Mouse (Mus musculus): ENCODE results near the gene Chst7.

The Chst7 gene

DNA sequence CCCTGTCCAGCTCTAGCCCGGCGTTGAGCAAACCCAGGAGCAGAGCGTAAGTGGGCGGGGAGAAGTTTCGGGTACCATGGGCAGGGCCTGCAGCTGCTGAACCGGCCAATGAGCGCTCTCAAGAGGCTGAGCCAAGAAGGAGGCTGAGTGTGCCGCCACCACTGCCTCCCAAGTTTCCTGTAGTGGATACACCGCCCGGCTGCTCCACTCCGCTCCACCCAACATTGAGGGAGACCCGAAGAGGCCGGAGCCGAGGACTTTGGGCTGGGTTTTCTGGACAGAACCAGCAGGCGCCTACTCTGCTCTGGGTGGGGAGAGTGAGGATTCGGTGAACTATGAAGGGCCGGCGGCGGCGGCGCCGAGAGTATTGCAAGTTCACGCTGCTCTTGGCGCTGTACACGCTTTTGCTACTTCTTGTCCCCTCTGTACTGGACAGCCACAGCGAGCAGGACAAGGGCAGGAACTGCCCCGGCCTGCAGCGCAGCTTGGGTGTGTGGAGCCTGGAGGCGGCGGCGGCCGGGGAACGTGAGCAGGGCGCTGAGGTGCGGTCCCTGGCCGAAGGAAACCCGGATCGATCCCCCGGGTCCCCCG is at the start of gene Chst7:
Chst7 (plus strand) TSS at position 180 of the 591 bp plus-strand sequence.
- peak; percentile 87 for DNase-seq

- no peak for DNase-seq
Observed at GRCm38 (mm10) chrX:20012211-20012610, 47.1 kb upstream of the Chst7 start.

GRCm38 (mm10) chrX:20020942-20021341 is 38.4 kb upstream of the Chst7 start:
- DNase-seq, result peak; percentile 20

DNA sequence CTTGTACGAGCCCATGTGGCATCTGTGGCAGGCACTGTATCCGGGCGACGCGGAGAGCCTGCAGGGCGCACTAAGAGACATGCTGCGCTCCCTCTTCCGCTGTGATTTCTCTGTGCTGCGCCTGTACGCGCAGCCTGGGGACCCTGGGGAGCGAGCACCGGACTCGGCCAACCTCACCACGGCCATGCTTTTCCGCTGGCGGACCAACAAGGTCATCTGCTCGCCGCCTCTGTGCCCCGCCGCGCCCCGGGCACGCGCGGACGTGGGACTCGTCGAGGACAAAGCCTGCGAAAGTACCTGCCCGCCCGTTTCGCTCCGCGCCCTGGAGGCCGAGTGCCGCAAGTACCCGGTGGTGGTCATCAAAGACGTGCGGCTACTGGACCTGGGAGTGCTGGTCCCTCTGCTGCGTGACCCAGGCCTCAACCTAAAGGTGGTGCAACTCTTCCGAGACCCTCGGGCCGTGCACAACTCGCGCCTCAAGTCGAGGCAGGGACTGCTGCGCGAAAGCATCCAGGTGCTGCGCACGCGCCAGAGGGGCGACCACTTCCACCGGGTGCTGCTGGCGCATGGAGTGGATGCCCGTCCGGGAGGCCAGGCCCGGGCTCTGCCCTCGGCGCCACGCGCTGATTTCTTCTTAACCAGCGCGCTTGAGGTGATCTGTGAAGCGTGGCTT is 872 bp downstream of the Chst7 start:
- DNase-seq, result peak; percentile 17

DNA sequence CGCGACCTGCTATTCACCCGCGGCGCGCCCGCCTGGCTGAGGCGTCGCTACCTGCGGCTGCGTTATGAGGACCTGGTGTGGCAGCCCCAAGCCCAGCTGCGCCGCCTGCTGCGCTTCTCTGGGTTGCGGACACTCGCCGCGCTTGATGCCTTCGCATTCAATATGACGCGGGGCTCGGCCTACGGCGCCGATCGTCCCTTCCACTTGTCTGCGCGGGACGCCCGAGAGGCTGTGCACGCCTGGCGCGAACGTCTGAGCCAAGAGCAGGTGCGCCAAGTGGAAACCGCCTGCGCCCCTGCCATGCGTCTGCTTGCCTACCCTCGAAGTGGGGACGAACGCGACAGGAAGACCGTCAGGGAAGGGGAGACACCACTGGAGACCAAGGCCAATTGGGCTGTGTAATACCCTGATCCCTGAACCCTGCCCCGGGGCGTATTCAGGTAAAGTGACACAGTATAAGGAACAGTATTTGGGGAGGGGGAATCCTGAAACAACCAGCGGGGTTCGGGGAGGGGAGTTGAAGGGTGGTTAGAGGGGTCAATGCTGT is 1.5 kb downstream of the Chst7 start:
- no peak for DNase-seq

DNA sequence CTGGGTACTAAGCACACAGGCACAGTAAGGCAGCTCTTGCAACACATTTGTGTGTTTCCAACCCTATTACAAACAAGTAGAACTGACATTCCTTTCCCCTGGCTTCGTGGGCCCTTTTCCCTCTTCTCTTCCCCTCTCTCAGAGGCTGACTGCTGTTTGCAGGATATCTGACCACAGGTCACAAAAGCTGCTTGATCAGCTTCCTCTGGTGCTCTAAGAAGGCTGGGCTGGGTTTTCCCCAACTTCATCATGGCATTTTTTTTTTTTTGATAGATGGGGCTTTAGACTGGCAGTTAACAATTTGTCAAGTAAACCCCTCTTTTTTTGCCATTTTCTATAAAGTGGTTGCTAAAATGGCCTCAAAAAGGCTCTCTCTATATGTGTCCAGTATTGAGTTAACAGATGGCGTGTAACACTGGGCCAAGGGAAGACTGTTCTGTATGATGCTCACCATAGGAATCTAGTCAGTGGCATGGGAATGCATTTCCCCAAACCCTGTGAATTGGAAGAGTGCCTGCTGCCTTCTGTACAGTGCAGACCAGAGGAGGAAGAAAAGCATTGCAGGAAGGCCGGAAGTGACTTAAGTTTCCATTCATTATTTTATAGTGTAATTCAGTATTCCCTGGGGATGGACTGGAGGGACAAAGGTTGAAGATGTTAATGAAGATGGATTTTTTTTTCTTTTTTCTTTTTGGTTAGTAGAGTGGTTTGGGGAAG is 2.6 kb downstream of the Chst7 start:
- no peak for DNase-seq

DNA sequence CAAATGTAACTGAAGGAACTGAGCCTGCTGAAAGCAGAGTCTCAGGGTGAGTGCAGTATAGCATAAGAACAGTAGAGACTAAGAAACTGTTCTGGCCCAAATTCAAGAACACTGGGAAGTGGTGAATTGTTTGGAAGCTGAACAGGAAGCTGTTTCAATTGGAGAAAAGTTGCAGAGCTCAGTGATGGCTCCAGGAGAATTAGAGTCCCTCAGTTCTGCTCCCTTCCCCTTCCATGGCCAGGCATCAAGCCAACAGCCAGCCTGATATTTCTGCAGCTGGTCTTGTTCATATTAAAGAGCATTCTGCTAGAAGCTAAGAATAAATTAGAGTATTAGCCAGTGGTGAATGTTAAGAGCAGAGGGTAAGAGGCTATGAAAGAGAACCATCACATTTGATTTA is 7.3 kb downstream of the Chst7 start:
- DNase-seq, result peak; percentile 3

GRCm38 (mm10) chrX:20070196-20070595 is 10.8 kb downstream of the Chst7 start:
- no peak for DNase-seq

DNA sequence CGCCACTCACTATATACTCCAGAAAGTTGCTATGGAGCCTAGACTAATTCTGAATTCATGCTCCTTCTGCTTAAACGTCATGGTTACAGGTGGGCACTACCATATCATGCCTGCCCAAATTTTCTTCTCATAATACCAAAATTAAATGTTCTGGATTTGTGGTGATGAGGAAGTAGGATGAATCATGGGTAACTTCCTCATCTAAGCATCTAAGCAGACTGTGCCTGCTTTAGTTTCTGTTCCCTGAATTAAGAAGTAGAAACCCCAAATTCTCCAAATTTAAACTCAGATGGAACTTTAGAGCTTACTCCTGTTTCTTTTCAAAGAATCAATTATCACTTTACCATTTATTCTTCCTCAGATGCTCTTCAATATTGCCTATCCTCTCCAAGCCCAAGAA is 58.4 kb downstream of the Chst7 start:
- DNase-seq, result no peak

GRCm38 (mm10) chrX:20125481-20125880 is 66.1 kb downstream of the Chst7 start:
- DNase-seq, result peak; percentile 3

GRCm38 (mm10) chrX:20128951-20129350 is 69.6 kb downstream of the Chst7 start:
- no peak for DNase-seq

DNA sequence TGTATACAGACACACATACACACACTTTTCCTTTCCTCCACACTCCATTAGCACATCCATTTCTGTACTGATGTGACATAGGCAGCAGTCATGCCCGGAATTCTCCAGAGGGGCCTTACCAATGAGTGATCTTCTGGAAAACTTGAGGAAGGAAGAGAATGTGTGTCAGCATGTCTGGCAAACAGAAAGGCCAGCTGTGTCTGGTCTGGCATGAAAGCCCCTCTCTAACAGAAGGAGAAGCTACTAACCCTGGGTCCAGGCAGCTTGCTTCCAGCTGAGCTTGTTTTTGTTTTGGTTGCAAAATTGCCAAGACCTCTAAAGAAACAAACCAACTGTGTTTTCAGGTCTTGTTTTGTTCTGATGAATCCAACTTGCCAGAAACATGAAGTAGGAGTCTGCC is 70.1 kb downstream of the Chst7 start:
- peak; percentile 15 for DNase-seq
